7 mouse cellular contexts compared by ENCODE assay signal in genomic region chr3:138740843-138741540, GRCm38 (mm10). TPM values are rescaled to one million over a fixed set of nuclear protein-coding genes. Genes with fewer than 3 reads are reported as not detected.
DNase-seq lines count a peak whose midpoint lies in the region; ATAC-seq lines count a peak whose summit lies in the region.

No protein-coding gene starts in this region.

- ATAC-seq in lung, embryonic 15.5 days (ENCODE audit: borderline replicate concordance, extremely low read depth, low FRiP score, low TSS enrichment): no peak
- ATAC-seq in forebrain, embryonic 11.5 days (replicated peaks; ENCODE audit: low FRiP score): no peak
- no peak for ATAC-seq in liver, embryonic 11.5 days (replicated peaks; ENCODE audit: low FRiP score)
- ATAC-seq in stomach, embryonic 16.5 days (ENCODE audit: insufficient read depth, low FRiP score): no peak

- 61% methylated on average over 8 of the region's 8 CpGs for WGBS in lung, embryonic 15.5 days
- 74% methylated on average over 8 of the region's 8 CpGs for WGBS in forebrain, embryonic 11.5 days
- 51% methylated on average over 8 of the region's 8 CpGs for WGBS in liver, embryonic 11.5 days
- WGBS in stomach, embryonic 16.5 days: 63% methylated on average over 8 of the region's 8 CpGs

- H3K4me1 ChIP-seq in lung, embryonic 15.5 days: peaks cover 27% of the 10 kb centered on the region
- peaks cover 6% of the 10 kb centered on the region; the same call in 1 of the 2 replicates for H3K4me1 ChIP-seq in forebrain, embryonic 11.5 days (replicated peaks; ENCODE audit: control insufficient read depth, insufficient read depth, low read length)
- H3K4me1 ChIP-seq in liver, embryonic 11.5 days (replicated peaks; ENCODE audit: control insufficient read depth, insufficient read depth, low read length): peaks cover 8% of the 10 kb centered on the region
- peaks cover 4% of the 10 kb centered on the region for H3K4me1 ChIP-seq in stomach, embryonic 16.5 days (ENCODE audit: control insufficient read depth, insufficient read depth, low read length)

- H3K27ac ChIP-seq in lung, embryonic 15.5 days: no peak overlapping the region
- H3K27ac ChIP-seq in forebrain, embryonic 11.5 days (ENCODE audit: low read depth, low read length): no peak overlapping the region
- H3K27ac ChIP-seq in liver, embryonic 11.5 days (ENCODE audit: low read depth, low read length): no peak overlapping the region
- no peak overlapping the region for H3K27ac ChIP-seq in stomach, embryonic 16.5 days (ENCODE audit: low read length)

- no peak for DNase-seq in lung, postnatal 36 days
- no peak for DNase-seq in forebrain, embryonic 11.5 days (ENCODE audit: low spot score)
- DNase-seq in liver, embryonic 11.5 days (ENCODE audit: low spot score): no peak
- no peak for DNase-seq in retina, postnatal 1 day
- DNase-seq in kidney, adult 9 months: no peak

- H3K9ac ChIP-seq in lung, embryonic 15.5 days: no peak overlapping the region
- no peak overlapping the region for H3K9ac ChIP-seq in forebrain, embryonic 11.5 days (ENCODE audit: low read length)
- H3K9ac ChIP-seq in liver, embryonic 11.5 days (ENCODE audit: low read depth, low read length): no peak overlapping the region
- H3K9ac ChIP-seq in stomach, embryonic 16.5 days (ENCODE audit: low read length): no peak overlapping the region

- peaks cover 14% of the 10 kb centered on the region for H3K27me3 ChIP-seq in lung, embryonic 15.5 days
- peaks cover 4% of the 10 kb centered on the region; the same call in 1 of the 2 replicates for H3K27me3 ChIP-seq in forebrain, embryonic 11.5 days (ENCODE audit: control insufficient read depth, insufficient read depth, low read length)
- peaks cover 3% of the 10 kb centered on the region for H3K27me3 ChIP-seq in liver, embryonic 11.5 days (replicated peaks; ENCODE audit: control insufficient read depth, insufficient read depth, low read length)
- H3K27me3 ChIP-seq in stomach, embryonic 16.5 days (ENCODE audit: control insufficient read depth, insufficient read depth, low read length): no peaks in the 10 kb centered on the region

- H3K9me3 ChIP-seq in lung, embryonic 15.5 days: no peaks in the 10 kb centered on the region
- no peaks in the 10 kb centered on the region for H3K9me3 ChIP-seq in forebrain, embryonic 11.5 days (ENCODE audit: control insufficient read depth, low read length)
- no peaks in the 10 kb centered on the region for H3K9me3 ChIP-seq in liver, embryonic 11.5 days (ENCODE audit: control insufficient read depth, low read length)
- H3K9me3 ChIP-seq in stomach, embryonic 16.5 days (replicated peaks; ENCODE audit: control insufficient read depth, low read length): no peaks in the 10 kb centered on the region

- H3K4me2 ChIP-seq in lung, embryonic 15.5 days: peak overlapping the region; percentile 95
- peak overlapping the region; percentile 79; the same call in 1 of the 2 replicates for H3K4me2 ChIP-seq in forebrain, embryonic 11.5 days (ENCODE audit: low read depth, low read length, severe bottlenecking)
- H3K4me2 ChIP-seq in liver, embryonic 11.5 days: peak overlapping the region; percentile 96
- peak overlapping the region; percentile 98 for H3K4me2 ChIP-seq in stomach, embryonic 16.5 days (ENCODE audit: low read depth, low read length)

- peak overlapping the region; percentile 86; the same call in 1 of the 2 replicates for H3K4me3 ChIP-seq in lung, embryonic 15.5 days
- H3K4me3 ChIP-seq in forebrain, embryonic 11.5 days (ENCODE audit: low read depth, low read length): no peak overlapping the region
- no peak overlapping the region for H3K4me3 ChIP-seq in liver, embryonic 11.5 days (ENCODE audit: low read depth, low read length)
- H3K4me3 ChIP-seq in stomach, embryonic 16.5 days (replicated peaks; ENCODE audit: low read length): no peak overlapping the region

- no peaks in the 10 kb centered on the region for H3K36me3 ChIP-seq in lung, embryonic 15.5 days
- no peaks in the 10 kb centered on the region for H3K36me3 ChIP-seq in forebrain, embryonic 11.5 days (ENCODE audit: control insufficient read depth, insufficient read depth, low read length)
- no peaks in the 10 kb centered on the region for H3K36me3 ChIP-seq in liver, embryonic 11.5 days (ENCODE audit: control insufficient read depth, insufficient read depth, low read length)
- H3K36me3 ChIP-seq in stomach, embryonic 16.5 days (ENCODE audit: control insufficient read depth, insufficient read depth, low read length): no peaks in the 10 kb centered on the region

RNA-seq across cellular contexts. Expression of gene Tspan5, which starts 1.0 kb away (rescaled TPM):
- polyA plus RNA-seq in lung, embryonic 15.5 days (2015; fragmentation: Nextera tagmentation; extraction: Ambion mirVana): 28.6 and 30.3 TPM in 2 replicates
- polyA plus RNA-seq in forebrain, embryonic 11.5 days (2014; fragmentation: Nextera tagmentation; extraction: Ambion mirVana): 43.4 and 48.5 TPM in 2 replicates
- 12.5 and 13.3 TPM in 2 replicates for polyA plus RNA-seq in liver, embryonic 11.5 days (2014; fragmentation: Nextera tagmentation; extraction: Ambion mirVana)
- polyA plus RNA-seq in stomach, embryonic 16.5 days (2015; fragmentation: Nextera tagmentation; extraction: Ambion mirVana): 31.1 and 33.7 TPM in 2 replicates
